Mouse (Mus musculus) yolk sac, embryonic 10.5 days (tissue): ENCODE results near the gene Nim1k.
"Not testable (repeated sequence)": the region's sequence is repeated elsewhere in the genome, so short reads cannot be mapped to it uniquely, and the experiment has no call there.

ENCODE experiments used
- DNase-seq: peaks from one replicate; pipeline ENCODE4 v3.0.0-alpha.2; 2017; ENCODE audit warnings: low spot score

The Nim1k gene

DNA sequence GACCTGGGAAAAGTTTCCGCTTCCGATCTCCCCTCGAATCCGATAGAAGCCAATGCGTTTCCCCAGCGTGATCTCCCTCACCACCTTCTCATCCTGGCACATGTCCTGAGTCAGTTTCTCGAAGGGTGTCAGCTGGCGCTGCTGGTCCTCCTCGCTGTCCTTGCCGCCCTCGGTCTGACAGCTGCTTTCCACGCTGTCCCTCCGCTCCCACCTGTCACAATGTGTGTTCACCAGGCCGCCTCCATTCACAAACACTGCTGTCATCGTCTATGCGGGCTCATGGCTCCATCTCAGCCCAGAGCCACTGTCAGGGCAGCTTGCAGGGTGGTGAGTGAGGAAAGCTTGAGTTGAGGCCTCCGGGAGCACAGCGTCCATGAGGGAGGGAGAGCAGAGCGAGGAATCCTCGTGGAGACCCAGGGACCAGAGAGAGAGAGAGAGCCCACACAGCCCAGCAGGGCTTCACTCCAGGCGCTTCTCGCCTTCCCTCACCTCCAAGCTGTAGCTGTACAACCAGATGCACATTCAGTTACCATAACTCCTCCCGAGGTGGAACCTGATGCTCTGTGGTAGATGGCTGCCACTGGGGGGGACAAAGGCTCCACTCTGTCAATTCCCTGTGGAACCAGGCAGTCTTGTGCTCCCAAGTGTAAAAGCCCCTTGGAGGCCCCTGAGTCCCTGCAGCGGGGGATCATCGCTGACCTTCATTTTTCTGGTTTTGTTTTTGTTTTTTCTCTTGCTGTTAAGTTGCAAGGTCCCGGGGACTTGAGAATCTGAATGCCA is 27.9 kb downstream of the Nim1k start:
- no peak for DNase-seq

DNA sequence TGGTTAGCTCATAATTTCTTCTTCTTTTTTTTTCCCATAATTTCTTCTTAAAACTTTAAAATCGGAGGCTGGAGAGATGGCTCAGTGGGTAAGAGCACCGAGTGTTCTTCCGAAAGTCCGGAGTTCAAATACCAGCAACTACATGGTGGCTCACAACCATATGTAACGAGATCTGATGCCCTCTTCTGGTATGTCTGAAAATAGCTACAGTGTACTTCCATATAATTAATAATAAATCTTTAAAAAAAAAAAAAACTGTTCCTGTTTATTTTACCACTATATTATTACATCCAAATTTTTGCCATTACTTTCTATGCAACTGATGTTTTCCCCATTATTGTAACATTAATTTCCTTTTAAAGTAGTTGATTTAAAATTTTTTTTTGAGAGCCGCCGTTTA is 31.1 kb downstream of the Nim1k start:
- DNase-seq: no peak

DNA sequence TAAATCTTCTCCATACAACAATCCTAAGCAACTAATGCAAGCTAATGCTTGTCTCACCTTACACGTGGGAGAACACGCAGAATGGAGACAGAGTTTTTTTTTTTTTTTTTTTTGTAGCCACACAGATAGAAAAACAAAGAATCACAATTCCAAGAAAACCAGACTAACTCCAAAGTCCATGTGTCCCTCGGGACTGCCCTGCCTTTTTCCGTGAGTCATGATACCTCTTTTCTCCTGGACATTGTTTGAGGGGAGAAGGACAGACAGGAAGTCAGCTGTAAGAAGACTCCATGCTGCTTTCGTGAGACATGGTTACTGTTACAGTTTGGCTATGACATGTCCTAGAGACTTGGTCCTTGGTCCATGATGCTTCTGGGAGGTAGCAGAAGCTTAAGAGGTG is 32.3 kb downstream of the Nim1k start:
- peak; percentile 31 for DNase-seq

DNA sequence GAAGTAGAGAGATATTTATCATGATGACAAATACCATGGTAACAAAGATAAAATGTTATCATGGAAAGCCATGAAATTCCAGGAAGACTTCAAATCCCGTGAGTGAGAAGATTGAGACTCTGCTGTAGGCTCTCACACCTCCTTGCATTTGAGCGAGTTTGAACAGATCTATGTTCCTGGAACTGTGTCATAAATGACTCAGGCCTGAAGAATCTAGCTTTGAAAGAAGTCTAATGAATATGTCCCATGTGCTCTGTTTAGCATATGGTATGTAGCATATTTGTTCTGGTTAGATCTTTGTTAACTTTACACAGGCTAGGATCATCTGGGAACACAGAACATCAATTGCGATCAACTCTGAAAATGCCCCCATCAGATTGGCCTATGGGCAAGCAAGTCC is 33.2 kb downstream of the Nim1k start:
- no peak for DNase-seq

DNA sequence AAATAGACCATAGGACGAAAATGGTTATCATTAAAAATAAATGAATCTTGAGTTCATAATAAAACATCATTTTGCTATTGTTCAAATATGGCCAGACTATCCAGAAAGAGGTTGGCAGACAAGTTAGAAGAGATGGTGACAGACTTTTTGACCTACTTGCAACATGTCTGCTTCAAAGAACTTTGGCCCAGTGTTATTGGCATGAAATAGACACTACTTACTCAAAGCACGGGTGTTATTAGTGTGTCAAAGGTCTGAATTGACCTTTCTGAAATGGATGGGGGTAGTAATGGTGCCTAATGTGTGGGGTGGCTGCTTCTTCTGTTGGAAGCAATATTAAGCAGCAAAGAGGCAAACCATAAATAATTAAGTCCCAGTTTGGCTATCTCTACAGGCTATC is 39.6 kb downstream of the Nim1k start:
- no peak for DNase-seq

DNA sequence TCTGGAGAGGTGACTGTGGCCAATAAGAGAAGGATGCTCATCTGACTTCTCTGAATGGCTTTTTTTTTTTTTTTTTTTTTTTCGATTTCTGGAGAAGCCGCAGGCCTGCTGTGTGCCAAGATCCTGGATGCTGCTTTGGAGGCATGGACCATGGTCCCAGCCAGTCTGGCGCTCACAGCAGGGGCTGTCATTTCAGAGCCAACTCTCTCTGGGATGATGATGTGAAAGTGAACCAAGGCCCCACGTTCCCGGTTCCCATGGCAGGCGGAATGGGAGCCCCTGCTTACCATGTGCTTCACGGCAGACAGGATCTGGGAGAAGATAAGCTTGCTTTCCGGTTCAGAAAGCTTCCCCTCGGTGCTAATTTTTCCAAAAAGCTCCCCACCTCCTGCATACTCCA is 41.9 kb downstream of the Nim1k start:
- DNase-seq: no peak

DNA sequence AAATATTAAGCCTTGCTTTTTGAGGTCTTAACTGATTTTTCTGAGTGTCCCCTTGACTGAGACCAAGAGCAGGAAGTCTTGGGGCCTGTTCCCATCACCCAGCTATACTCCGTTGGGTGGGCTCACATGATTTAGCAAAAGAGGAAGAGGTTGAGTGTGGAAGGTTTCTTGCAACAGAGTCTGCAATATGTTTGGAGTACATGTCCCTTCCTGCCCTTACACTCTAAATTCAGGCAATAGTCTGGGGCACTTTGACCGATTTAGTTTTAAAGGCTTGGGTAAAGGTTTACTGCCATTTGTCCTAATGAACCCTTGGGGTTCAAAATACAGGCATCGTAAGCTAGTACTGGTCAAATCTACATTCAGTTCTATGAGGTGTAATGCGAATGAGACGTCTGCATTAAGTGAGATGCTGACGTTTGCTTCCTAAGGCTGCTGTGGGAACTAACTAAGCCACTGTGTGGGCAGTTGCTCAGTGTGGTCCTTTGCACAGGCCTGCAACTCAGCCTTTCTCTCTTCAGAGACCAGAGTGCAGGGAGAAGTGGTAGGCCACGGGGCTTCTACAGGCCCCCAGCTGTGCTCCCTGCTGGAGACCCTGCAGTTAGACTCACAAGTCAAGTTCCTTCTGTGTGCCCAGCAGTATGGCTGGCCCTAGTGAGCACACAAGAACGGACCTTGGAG is 42.4 kb downstream of the Nim1k start:
- no peak for DNase-seq

DNA sequence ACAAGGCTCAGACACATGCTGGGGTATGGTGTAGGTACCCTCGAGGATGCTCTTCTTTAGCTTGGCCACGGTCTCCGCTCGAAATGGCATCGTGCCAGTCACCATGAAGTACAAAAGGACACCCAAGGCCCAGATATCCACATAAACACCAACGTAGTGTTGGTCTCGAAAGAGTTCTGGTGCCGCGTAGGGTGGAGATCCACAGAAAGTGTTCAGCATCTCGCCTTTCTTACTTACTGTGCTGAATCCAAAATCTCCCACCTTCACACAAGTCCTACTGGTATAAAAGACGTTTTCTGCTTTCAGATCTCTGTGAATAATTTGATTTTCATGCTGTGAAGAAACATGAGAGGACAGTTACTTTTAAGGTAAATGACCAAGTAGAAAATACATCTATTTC is 43.2 kb downstream of the Nim1k start:
- DNase-seq: no peak

DNA sequence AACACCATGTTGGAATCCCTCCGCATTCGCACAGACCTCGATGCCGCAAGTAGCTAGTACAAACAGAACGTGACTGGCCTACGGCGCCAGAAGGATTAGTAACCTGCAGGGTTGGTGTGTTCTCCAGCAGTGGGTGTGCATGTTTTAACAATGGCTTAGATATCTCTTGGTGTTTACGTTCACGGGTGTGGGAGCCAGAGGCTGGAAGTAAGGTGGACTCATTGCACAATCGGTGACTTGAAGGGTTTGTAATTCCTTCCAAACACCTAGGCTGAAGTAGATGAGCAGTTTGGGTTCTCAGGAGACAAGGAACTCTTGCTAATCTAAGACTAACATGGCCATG is 45.4 kb downstream of the Nim1k start:
- DNase-seq: peak; percentile 40

DNA sequence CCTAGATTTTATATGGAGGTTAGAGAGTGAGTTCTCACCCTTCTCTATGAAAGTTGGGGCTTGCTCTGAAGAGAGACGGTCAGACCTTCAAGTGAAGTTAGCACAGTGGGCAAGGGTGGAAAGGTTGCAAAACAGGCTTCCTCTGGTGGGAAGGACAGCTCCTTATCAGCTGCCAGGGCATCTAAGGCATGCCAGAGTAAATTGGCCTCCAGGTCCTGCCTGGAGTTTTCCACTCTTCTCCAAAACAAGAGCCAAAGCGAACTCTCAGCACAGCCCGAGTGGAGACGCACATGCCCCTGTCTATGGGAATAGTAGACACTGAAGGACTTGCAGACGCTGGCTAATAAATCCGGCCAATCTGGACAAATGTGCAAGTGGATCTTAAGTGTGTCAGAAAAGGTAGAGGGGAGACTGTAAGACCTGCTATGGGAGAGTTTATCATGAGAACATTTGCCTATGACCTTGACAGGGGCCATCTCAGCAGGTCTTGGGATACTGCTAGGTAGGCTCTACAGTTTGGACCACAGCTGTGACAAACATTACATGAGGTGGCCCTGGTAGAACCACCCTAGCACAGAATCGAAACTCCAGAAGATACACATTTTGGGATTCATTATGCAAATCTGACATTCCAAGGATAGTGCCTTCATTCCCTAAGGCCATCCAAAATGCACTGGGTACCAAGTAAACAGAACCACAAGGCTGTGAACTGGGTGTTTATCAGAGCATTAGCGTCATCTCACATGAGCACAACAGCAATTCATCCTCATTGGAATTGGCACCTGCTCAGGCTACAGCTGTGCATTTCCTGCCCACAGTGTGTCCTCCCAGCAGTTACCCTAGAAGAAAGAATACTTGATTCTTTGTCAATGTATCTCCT is 46.1 kb downstream of the Nim1k start:
- no peak for DNase-seq

DNA sequence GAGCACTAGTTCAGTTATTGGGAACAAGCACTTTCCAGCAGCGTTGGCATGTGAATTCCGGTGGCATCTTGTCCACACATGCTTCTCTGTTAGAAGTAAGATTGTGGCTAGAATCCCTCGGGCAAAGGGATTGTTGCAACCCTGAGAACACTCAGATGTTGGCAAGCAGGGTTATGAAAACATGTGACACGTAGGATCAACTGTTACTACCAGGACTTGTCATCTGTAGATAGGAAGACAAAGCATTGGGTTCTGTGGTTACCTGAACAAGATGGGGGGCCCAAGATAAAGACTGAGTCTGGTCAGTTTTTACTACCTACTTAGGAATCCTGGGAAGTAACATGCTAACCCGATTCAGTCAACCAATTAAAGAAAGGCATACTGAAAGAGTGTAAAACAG is 46.7 kb downstream of the Nim1k start:
- no peak for DNase-seq

DNA sequence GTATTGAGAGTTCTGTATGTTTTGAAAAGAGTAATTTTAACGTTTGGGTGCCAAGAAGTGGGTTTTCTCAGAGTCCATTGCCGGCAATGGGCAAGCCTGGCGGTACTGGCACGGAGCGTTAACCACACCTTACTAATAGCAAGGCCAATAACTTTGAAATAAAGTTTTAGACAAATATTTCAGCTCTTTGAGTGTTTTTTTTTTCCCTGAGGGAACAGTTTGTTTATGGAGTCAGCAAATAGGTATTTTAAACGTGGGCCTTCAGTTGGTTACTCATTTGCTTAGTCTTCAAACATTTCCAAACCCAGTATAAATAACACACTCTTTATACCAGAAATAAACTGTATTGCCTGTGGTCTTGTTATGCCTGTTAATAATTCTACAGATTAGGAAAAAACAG is 47.8 kb downstream of the Nim1k start:
- DNase-seq: no peak

DNA sequence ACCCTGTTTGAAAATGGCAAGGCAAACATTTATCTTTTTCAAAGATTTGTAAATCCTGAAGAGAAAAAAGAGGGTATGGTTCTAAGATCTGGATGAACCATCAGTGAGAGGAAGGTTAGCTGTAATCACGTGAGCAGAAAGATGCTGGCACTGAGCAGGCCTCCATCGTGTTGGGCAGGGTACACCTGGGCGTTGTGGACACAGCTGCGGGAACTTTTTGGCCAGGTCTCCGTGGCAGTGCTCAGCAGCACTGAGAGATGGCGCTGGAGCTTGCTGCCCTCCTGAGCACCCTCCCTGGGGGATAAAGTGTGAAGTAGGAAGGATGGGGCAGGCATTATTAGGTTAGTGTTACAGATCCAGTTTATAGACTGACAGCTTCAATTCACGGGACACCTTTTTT is 48.7 kb downstream of the Nim1k start:
- DNase-seq: no peak

DNA sequence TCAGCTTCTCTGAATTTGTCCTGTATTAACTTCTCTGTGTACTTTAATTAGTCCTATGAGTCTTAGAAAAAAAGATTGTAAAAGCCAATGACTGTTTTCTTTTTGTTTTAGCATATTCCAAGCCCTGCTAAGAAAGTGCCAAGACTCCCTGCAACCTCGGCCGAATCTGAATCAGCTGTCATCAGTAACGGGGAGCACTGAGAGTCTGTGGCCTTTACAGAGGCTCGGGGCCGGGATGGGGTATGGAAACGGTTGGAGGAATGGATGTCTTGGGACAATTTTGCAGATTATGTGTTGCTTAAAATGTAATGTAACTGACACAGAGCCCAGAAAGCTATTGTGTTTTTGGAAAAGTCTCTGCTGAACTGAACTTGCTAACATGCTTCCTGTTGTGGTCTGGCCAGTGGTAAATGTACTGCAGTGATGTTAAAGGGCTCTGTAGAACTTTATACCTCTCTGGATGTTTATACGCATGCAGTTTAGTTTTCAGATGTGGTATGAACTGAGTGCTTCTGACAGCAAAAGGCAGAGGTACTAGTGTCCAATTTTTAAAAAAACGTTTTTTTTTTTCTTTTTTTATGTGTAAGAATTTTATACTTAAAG is 49.3 kb downstream of the Nim1k start:
- DNase-seq: not testable (repeated sequence)

DNA sequence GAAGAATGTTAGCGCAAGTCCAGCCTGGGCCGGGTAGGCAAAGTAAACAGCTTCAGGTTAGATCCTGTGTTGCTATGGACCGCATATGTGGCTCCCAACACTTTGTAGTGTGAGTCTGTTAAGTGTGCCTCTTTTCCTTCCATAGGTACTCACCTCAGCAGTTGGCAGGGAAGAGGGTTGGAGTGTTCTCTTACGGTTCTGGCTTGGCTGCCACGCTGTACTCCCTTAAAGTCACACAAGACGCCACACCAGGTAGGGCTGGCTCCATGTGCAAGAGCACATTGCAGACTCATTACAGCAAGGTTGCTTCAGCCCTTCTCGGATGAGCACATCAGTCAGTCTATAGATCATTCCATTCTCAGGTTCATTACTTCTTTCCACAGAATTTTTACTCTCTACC is 51.4 kb downstream of the Nim1k start:
- no peak for DNase-seq

DNA sequence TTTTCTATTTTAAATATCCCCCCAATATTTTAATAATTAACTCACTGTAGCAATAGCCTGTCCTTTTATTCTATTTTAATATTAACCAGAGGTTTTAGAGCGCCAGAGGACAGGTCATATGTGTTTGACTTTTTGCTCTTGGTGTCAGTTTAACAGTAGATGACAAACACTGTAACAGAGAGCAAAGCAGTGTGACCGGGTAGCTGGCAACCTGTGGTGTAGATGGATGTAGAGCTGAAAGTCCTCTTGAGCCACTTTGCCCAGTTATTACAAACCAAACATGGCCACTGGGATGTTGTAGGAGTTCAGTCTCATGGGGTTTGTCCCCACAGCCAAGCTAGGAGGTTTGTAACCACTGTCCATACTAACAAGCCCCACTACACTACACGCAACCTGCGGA is 57.2 kb downstream of the Nim1k start:
- DNase-seq: no peak

DNA sequence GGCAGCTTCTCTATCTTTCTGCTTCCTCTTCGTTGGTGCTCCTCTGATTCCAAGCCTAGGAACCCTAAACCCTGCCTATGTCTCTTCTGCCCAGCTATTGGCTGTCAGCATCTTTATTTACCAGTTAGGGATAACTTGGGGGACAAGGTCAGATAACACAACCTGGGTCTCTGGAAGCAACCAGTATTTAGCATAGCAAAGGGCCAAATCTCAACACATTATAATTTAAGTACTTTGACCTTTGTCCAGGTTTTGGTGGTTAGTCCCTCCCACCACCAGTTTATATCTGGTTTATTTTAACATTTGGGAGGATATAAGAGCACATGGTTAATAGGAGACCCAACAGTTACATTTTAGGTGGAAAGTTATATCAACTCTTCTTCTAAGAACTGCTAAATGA is 59.2 kb downstream of the Nim1k start:
- no peak for DNase-seq

DNA sequence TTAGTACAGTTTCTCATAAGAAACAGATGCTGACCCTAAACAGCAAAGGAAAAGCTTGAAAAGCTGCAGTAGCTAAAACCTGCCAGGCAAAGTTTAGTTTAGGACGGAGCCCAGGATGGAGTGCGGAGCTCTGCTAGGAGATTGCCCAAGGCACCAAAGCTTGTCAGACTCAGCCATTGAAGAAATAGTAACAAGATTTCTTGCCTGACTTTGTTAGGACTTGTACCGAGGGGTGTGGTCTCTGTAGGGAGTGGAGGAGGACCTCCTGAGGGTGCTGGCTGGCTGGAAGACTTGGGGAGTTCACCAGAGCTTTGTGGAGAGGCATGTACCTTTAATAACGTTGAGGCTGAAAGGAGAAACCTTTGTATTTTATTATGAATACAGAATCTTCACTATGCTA is 60.0 kb downstream of the Nim1k start:
- DNase-seq: no peak

DNA sequence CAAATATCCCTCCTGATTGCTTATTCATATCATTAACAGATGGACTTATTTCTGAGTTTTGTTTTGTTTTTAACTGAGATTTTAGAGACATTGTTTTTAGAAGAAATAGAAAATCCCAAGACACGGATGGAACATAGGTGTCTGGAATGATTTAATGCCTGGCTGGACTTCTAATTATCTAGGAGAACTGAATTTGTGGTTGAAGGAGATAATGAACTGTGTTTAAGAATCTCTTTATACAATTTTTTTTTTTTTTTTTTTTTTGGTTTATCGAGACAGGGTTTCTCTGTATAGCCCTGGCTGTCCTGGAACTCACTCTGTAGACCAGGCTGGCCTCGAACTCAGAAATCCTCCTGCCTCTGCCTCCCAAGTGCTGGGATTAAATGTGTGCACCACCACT is 63.7 kb downstream of the Nim1k start:
- not testable (repeated sequence) for DNase-seq

DNA sequence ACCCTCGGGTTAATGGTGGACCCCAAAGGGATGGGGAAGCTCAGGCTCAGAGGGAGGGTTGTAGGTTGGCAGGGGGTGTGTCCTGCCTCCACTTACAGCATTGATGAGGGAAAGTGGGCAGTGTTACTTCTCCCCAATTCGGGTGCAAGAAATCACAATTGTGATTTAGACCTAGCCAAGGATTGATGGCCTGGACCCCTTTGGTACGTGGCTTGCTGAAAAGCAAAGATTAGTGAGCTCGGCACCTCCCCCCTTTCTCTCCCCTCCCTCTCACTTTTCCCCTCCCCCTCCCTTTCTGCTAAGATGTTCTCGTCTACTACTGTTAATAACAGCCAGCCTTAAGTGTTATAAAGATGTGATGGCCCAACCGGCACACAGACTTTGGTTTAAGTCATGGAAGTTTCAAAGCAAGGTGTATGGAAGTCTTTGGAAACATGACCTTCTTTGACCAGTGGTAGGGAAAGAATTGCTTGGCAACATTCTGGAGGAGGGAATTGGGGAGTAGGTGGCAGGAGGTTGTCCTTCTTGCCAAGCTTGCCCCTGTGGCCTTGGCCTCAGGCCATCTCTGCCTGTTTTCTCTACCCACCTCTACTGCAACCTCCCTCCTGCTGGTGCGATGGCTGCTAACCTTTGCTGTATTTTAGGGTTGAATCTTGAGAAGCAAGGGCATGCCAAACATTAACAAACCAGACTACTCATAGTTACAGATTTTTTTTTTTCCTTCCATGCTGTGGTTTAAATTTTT is 64.6 kb downstream of the Nim1k start:
- DNase-seq: peak; percentile 28

DNA sequence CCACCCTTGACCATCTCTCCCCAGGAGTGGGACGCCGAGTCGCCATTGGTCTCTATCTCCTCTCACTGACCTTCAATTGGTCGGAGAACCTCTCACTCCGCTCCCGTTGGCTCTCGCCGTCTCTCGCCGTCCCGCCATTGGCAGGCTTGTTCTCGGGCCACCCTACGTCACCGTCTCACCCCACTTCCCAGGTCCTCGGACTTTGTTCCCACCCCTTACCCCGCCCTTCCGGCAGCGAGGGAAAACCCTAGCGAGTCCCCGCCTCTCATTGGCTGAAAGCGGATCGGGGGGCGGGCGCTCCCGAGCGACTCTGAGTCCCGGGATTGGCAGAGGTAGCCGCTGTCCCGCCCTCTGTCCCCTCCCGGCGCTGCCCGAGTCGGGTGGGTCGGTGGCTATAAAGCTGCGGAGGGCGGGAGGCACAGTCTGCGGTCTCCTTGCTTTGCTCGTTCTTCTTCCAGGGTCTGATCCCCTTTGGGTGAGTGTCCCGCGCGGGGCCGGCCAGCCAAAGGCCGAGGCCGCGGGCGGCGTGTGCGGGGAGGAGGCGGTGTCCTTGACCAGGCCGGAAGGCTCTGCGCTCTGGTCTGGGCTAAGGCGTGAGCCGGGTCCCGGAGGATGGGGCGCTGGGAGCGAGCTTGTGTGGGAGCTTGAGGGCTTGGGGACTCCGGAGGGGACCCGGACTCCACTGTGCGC is 65.5 kb downstream of the Nim1k start, which contains the start of gene Hmgcs1:
Hmgcs1 (plus strand) TSS at position 341 of the 690 bp plus-strand sequence.
- DNase-seq: peak; percentile 100
